Mouse (Mus musculus): ENCODE measurements around the gene Ptprg.

Gene Ptprg

GRCm38 (mm10) chr14:11688142-11688541 is 134.8 kb downstream of the Ptprg start:
- no peak for DNase-seq

GRCm38 (mm10) chr14:11690066-11690465 is 136.7 kb downstream of the Ptprg start:
- no peak for DNase-seq

DNA sequence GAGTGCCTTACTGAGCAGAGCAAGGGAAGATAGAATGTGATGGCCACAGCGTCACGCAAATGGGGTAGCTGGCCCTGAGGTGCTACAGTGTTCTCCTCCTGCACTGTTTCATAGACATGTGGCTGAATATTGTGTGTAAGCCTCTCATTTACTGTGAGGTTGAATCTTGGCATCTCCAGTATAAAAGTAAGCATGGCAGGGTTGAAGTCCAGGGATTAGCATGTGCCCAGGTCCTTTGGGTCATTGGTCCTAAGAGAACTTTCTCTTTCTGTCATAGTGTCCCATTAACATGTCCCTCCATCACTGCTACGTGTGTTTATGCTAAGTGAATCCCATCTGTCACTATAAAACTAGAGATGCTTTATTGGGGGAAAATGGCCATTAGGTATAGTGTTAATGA is 138.2 kb downstream of the Ptprg start:
- no peak for DNase-seq

DNA sequence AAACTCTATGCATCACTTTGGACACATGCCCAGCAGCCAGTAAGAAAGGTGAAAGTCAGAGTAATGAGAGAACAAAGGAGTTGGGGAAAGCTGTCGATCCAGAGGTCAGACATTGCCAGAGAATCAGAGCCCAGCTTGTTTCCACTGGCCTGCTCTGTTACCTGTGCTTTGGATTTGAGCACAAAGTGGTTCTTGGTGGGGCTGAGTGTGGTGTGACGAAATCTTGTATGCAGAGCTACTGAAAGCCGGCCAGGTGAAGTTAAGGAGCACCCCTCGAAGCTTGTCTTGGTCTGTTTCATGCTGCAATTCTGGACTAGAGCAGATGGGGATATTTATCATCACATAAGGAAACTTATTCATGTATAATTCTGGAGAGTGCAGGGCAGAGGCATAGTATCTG is 145.5 kb downstream of the Ptprg start:
- no peak for DNase-seq

DNA sequence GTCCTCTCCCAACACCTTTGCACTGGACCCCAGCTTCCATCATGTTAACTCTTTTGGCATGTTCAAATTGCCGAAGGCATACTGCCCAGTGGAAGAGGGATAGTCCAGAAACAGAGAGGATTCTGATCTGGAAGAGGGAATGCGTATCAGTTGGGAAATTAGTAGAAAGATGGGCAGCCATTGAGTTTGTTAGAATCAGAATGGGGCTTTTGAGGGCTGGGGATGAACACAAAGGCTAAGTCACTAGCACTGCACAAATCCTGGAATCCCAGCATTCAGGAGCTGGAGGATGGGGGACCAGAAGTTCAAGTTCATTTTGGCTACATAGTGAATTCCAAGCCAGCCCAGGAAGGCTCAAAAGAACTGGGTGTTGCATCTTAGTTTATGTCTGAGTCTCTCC is 146.3 kb downstream of the Ptprg start:
- no peak for DNase-seq

GRCm38 (mm10) chr14:11701516-11702249 is 148.4 kb downstream of the Ptprg start:
- DNase-seq, result no peak

DNA sequence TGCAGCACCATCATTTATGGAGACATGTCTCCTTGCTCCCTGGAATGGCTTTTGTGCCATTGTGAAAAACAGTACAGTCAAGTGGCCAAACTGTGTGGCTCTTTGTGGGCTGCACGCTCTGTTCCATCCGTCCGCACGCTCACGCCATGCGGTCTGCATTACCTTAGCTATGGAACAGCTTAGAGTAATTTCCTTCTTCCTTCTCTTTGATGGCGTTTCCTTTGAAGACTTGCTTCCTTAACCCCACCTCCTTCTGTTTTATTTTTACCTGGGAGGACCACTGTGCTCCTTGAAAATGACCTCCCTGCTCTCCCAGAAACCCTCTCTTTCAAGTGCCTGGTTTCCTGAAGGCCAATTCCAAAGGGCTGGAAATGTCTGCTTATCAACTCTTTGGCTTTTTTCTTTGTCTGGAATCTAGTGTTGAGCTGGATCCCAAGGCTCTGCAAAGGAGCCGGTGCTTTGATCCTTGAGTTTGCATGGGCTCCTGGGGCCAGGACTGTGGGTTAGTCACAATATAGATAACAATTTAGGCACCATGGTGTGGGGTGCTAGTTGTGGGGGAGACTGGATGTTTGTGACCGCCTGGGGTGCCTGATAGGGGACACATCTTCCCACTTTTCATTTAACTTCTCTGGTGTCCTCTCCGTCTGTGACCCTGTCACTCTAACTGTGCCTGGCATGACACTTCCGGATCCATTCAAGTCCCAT is 149.6 kb downstream of the Ptprg start:
- DNase-seq, result no peak

DNA sequence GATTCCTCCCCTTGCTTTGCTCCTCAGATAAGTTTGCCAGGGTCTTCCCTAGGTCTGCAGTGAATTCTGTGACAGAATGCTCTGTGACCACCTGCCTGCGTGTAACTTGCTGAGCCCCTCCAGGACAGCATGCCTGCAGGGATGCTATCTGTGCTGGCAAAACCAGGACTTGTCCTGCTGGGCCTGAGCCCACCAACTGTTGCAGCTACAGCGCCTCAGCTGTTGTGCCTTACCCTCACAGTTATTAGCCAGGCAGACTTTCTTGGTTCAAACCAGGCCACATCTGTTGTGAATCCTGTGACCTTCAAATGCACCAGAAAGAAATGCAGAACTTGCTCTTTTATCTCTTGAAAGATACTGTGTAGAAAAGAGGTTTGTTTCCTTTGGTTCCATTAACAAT is 151.5 kb downstream of the Ptprg start:
- DNase-seq, result no peak

GRCm38 (mm10) chr14:11709352-11709751 is 156.0 kb downstream of the Ptprg start:
- no peak for DNase-seq

- no peak for DNase-seq
These were observed 156.5 kb downstream of the Ptprg start for GRCm38 (mm10) chr14:11709798-11710197.

DNA sequence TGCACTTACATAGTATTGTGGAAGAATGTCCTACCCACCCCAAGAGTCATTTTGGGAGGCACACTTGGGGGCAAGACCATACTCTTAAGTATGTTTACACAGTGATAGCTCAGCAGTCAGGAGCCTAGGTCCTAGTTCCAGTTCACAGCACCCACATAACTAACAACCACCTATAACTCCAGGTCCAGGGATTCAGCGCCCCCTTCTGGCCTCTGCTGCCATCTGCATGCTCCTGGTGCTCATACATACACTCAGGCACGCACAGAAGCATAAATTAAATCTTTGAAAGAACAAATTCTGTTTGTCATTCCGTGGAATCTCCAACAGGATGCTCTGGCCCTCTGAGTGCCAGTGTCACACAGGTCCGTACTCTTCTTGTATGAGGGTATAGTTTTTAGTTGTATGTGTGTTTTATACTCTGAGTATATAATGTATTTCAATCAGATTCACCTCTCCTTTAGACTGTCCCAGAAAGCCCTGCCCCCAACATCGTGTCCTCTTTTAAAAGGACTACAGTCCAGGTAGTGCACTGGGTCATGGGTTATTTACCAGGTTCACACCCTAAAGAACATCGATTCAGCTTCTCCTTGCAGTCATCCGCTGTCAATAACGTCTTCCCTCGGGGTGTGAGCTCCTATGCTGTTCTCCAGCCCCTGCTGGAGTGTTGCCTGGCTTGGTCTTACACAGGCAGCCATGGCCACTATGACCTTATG is 157.2 kb downstream of the Ptprg start:
- no peak for DNase-seq

- no peak for DNase-seq
These were observed 158.8 kb downstream of the Ptprg start for GRCm38 (mm10) chr14:11712146-11712545.

GRCm38 (mm10) chr14:11716230-11716629 is 162.9 kb downstream of the Ptprg start:
- no peak for DNase-seq

GRCm38 (mm10) chr14:11718201-11718600 is 164.9 kb downstream of the Ptprg start:
- no peak for DNase-seq

DNA sequence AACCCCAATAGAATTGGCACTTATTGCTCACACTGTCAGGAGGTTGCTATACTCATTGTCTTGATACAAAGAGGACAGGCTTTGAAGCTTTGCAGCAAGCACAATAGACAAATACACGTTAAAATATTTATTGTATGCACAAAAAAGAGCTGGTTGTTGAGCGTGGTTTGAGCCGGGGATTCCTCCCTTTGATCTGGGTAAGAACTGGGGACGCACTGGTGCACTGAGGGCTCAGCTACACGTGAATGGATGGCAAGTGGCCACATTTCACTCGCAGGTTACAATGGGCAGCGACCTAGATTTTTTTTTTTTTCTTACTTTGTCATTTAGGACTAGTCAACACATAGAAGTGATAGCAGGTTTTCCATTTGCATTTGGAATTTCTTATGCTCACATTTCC is 165.9 kb downstream of the Ptprg start:
- DNase-seq, result no peak

GRCm38 (mm10) chr14:11722101-11722500 is 168.8 kb downstream of the Ptprg start:
- DNase-seq, result no peak

- no peak for DNase-seq
These were observed 170.5 kb downstream of the Ptprg start for GRCm38 (mm10) chr14:11723876-11724275.

DNA sequence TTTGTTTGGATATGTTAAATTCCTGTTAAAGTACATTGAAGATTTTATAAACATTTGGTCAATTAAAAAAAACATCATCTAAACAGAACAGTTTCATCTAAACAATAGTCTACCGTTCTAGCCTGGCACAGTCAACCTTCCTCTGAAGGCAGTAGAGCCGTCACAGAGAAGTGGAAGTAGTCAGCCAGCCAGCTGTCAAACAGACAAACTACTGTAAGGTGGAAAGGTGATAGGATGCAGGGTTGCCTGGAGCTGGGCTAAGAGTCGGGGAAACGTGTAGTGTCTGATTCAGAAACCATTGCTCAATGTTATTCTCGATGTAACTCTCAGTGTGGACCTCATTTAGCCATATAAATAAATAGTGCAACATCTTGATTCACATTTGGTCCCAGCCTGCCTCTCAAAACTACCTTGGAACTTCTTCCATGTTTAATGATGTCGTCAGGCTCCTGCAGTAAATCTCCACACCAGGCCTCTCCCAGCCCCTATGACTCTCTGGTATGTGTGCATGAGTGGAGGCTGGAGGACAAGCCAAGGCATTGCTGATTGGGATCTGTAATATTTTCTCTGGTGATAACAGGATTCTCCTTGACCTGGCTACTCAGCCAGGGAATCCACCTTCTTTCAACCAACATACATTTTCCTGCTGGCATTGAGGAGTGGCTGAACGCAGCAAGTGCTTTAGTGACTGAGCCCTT is 178.0 kb downstream of the Ptprg start:
- DNase-seq, result no peak

- no peak for DNase-seq
These were observed 179.0 kb downstream of the Ptprg start for GRCm38 (mm10) chr14:11732376-11732775.

DNA sequence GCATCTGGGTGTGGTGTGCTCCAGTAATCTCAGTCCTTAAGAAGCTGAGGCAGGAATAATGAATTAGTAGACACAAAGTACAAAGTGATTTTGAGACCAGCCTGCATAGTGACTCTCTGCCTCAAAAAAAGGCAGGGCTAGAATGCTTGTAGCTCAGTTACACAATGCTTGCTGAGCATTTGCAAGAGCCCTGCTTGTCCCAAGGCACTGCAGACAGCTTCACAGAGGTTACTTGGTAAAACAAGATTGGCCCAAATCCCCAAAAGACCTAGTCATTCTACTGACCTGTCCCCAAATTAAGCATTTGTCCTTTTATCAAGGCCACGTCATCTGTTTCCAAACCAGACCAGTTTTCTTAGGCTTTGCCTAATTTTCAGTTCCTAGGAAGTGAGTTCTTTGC is 190.4 kb downstream of the Ptprg start:
- no peak for DNase-seq

GRCm38 (mm10) chr14:11752678-11753077 is 199.3 kb downstream of the Ptprg start:
- no peak for DNase-seq

GRCm38 (mm10) chr14:11754656-11755055 is 201.3 kb downstream of the Ptprg start:
- no peak for DNase-seq

DNA sequence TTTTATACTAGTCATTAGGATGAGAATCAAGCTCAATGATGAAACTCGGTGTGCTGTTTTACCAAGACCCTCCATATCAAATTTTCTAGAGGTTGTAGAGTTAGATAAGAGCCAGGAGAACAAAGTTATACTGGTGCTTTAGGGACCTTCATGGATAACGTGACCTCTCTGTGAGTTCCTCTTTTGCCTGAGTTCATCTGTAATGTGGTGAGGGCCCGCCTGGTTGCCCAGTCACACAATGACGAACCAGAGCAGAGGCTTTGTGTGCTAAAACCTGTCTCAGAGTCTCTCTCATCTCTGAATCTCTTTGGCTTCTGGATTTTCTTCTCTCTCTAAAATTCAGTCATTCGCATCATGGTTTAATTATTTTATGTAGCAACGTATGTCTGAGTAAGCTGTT is 204.9 kb downstream of the Ptprg start:
- no peak for DNase-seq
